Mouse (Mus musculus) ES-E14 (cell line): ENCODE measurements around the gene Krtcap2.

Experiments used
- CHD2 ChIP-seq: IDR thresholded peaks from 2 replicates; pipeline ENCODE4 v1.6.1; 2014; ENCODE audit warnings: mild to moderate bottlenecking, low read depth, low read length, inconsistent platforms
- HCFC1 ChIP-seq: IDR thresholded peaks from 2 replicates; pipeline ENCODE4 v1.6.1; 2012; ENCODE audit warnings: low read length, inconsistent platforms, borderline replicate concordance; ENCODE audit not compliant: insufficient read depth
- MAFK ChIP-seq: IDR thresholded peaks from 2 replicates; pipeline ENCODE4 v1.6.1; 2014; ENCODE audit warnings: mild to moderate bottlenecking, low read depth, low read length, inconsistent platforms; ENCODE audit not compliant: insufficient read depth
- ZC3H11A ChIP-seq: IDR thresholded peaks from 2 replicates; pipeline ENCODE4 v1.6.1; 2012; ENCODE audit warnings: low read depth, mild to moderate bottlenecking, inconsistent platforms, low read length, borderline replicate concordance

GRCm38 (mm10) chr3:89238494-89238893, 7.3 kb upstream of the Krtcap2 start:
- TF ChIP-seq CHD2 (no peak), ZC3H11A (no peak), HCFC1 (no peak), MAFK (no peak)
